Mouse (Mus musculus): ENCODE results near the gene Aaas. TPM values are rescaled to one million over a fixed set of nuclear protein-coding genes. Genes with fewer than 3 reads are reported as not detected.

Aaas gene
- total RNA-seq, 1 experiment from 2014 or later = 22.5 TPM

GRCm38 (mm10) chr15:102308717-102309116, 41.9 kb downstream of the Aaas start:
- no peak for DNase-seq

DNA sequence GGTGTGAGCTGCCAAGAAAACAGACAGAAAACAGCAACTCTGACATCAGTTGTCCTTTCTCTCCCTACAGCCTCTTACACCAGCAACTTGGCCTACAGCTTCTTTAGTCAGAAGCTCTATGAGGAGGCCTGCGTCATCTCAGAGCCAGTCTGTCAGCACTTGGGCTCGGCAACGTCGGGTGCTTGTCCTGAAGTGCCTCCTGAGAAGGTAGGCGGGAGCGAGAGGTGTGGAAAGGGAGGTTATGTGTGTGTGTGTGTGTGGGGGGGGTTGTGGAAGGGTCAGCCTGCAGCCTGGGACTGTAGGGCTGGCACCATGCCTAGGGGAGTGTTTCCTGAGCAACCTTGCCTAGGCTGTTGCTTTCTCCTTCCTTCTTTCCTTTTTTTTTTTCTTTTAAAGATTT, 48.0 kb downstream of the Aaas start:
- DNase-seq = no peak

GRCm38 (mm10) chr15:102296368-102297006, 54.1 kb downstream of the Aaas start:
- DNase-seq = no peak

DNA sequence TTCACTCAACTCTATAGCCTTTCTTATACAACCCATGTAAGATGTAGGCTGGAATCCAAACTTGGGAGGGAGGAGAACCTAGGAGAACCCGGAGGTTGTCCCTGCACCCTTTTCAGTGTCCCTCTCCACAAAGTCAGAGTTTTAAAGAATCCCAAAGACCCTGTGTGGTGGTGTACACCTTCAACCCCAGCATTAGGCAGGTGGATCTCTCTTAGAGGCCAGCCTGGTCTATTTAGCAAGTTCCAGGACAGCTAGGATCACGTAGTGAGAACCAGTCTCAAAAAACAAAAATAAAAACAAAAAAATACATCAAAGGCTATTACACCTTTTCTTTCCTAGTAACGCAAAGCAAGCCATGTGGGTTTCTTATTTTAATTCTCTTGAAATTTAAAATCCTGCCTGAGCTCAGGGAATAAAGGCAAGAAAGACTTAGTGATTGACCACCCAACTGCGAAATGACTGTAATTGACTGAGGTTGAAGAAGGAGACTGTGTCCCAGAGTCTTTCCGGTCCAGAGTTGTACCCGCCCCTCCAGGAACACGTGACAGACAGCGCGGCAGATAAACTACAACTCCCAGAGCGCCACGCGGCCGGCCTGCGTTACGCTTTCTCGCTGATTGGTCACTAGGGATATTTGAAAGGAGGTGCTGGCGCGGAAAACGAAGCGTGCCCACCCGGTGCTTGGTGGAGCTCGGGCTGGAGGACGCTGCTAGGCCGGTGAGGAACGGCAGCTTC, 54.8 kb downstream of the Aaas start, which contains the start of gene Espl1:
Gene Espl1, plus strand, starts transcription at position 634 of the 735 bp plus-strand sequence.
- peak; percentile 95 for DNase-seq

Other genes with a start within 250 kb of the Aaas start
- gene Spryd3, start 214.5 kb downstream of the Aaas start, total RNA-seq (2021) = 23.3 and 30.8 TPM in 2 replicates
- gene Igfbp6, start 206.4 kb downstream of the Aaas start, total RNA-seq (2021) = 45.7 and 48.0 TPM in 2 replicates
- 0.26 and 4.7 TPM in 2 replicates for gene Soat2, start 200.2 kb downstream of the Aaas start, total RNA-seq (2021)
- 58.4 and 83.0 TPM in 2 replicates for gene Zfp740, start 147.5 kb downstream of the Aaas start, total RNA-seq (2021)
- 115 and 120 TPM in 2 replicates for gene Csad, start 146.0 kb downstream of the Aaas start, total RNA-seq (2021)
- gene Itgb7, start 118.8 kb downstream of the Aaas start, total RNA-seq (2021) = 3.0 and 18.4 TPM in 2 replicates
- 25.5 and 27.8 TPM in 2 replicates for gene Rarg, start 93.3 kb downstream of the Aaas start, total RNA-seq (2021)
- not detected in 2 replicates for gene Gm9918, start 80.2 kb downstream of the Aaas start, total RNA-seq (2021)
- gene Mfsd5, start 71.3 kb downstream of the Aaas start, total RNA-seq (2021) = 29.9 and 34.3 TPM in 2 replicates
- 6.6 and 10.7 TPM in 2 replicates for gene Espl1, start 54.5 kb downstream of the Aaas start, total RNA-seq (2021)
- gene Pfdn5, start 24.7 kb downstream of the Aaas start, total RNA-seq (2021) = 330 and 361 TPM in 2 replicates
- 52.7 and 59.2 TPM in 2 replicates for gene Myg1, start 19.1 kb downstream of the Aaas start, total RNA-seq (2021)
- gene Sp7, start 16.4 kb upstream of the Aaas start, total RNA-seq (2021) = not detected in 2 replicates
- 72.6 and 73.7 TPM in 2 replicates for gene Sp1, start 55.4 kb upstream of the Aaas start, total RNA-seq (2021)
- gene Amhr2, start 94.6 kb upstream of the Aaas start, total RNA-seq (2021) = 1.5 and 1.6 TPM in 2 replicates
- 75.6 and 89.5 TPM in 2 replicates for gene Prr13, start 108.3 kb upstream of the Aaas start, total RNA-seq (2021)
- 726 and 812 TPM in 2 replicates for gene Pcbp2, start 119.8 kb upstream of the Aaas start, total RNA-seq (2021)
- gene Gm10337, start 153.0 kb upstream of the Aaas start, total RNA-seq (2021) = not detected in 2 replicates
- gene Map3k12, start 166.3 kb upstream of the Aaas start, total RNA-seq (2021) = 8.2 and 9.4 TPM in 2 replicates
- gene Tarbp2, start 167.4 kb upstream of the Aaas start, total RNA-seq (2021) = 34.2 and 35.0 TPM in 2 replicates
- gene Npff, start 174.2 kb upstream of the Aaas start, total RNA-seq (2021) = 4.1 and 4.8 TPM in 2 replicates

All from adrenal gland, postnatal 14 days (tissue).